Mouse (Mus musculus): ENCODE data around the gene Krt34.

Gene Krt34

DNA sequence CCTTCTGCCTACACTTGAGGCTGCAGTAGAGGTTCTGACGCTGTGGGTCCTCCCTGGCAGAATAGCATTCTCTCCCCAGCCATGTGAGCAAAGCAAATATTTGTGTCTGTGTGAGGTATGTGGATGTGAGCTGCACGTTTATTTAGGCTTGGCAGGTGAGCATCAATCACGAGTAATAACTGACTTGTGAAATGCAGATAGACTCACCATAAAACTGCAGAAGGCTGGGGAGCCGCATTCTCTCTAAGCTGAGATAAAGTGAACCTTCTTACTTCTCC is 47.0 kb downstream of the Krt34 start:
- DNase-seq, result no peak

- DNase-seq, result peak; percentile 16
Observed at GRCm38 (mm10) chr11:99993620-99994383, 47.6 kb downstream of the Krt34 start, which contains the start of gene Krtap17-1. Gene Krtap17-1 (minus strand): TSS chr11:99993994.

DNA sequence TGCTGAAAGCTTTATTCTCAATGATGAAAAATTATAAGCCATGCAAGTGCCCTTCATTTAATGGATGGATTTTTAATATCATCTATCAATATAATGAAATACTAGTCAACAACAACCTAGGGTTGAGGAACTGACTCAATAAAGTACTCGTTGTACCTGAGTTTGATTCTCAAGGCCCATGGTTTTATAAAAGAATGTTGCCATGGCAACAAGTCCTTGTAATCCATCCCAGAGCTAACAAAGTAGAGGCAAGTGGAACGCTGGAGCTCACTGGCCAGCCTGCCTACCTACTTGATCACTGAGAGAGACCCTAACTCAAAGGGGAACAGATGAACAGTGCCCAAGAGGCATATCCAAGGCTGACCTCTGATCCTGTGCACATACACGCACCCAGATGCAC is 50.8 kb downstream of the Krt34 start:
- no peak for DNase-seq

DNA sequence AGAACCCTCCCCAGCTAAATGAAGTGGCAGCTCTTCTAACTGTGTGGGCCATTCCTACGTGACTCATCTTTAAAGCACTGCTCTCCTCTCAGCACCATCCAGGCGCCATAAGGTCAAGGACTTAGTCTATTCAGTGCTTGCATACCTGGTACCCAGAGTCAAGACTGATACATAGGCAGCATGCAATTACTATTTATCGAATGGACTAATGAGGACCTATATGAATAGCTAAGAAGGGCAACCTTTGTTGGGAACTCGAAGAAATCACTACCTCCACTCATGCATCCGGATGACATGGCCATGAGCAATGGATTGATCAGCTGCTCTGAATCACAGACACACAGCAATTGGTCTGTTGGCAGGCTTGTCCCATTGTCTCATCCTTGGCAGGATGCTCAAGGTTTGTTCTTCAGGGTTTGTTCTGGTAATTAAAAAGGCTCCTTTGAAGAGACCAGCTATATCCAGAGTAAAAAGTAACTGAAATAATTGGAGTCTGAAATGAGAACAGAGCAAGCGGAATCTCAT is 51.4 kb downstream of the Krt34 start:
- no peak for DNase-seq

GRCm38 (mm10) chr11:99988530-99988929 is 52.8 kb downstream of the Krt34 start:
- no peak for DNase-seq

Data from cerebellum, adult 8-10 months (tissue).